Mouse (Mus musculus): Measurements from ENCODE around the gene Zfp367. TPM values are rescaled to one million over a fixed set of nuclear protein-coding genes. Genes with fewer than 3 reads are reported as not detected.

The Zfp367 gene
- polyA plus RNA-seq, 1 experiment, result 21.2 TPM

- Histone ChIP-seq H3K27ac (ENCODE audit: insufficient read depth, low read length) (peak within 1 kb of the TSS; percentile 45), H3K4me1 (ENCODE audit: control insufficient read depth, insufficient read depth, low read length) (no peaks in the 10 kb centered on the region; the same call in 1 of the 2 replicates), H3K4me3 (ENCODE audit: insufficient read depth, low read length) (peak within 1 kb of the TSS; percentile 53)
- TF ChIP-seq CTCF (IDR thresholded peaks at IDR 0.05; ENCODE audit: borderline replicate concordance, insufficient read depth, low read length) (no peak), POLR2A (IDR thresholded peaks at IDR 0.05; ENCODE audit: low read depth, low read length) (peak; percentile 88)
Measured at GRCm38 (mm10) chr13:64128858-64129615, 24.0 kb downstream of the Zfp367 start, which contains the start of gene Slc35d2. TSS of gene Slc35d2 (minus strand) at chr13:64129368.

DNA sequence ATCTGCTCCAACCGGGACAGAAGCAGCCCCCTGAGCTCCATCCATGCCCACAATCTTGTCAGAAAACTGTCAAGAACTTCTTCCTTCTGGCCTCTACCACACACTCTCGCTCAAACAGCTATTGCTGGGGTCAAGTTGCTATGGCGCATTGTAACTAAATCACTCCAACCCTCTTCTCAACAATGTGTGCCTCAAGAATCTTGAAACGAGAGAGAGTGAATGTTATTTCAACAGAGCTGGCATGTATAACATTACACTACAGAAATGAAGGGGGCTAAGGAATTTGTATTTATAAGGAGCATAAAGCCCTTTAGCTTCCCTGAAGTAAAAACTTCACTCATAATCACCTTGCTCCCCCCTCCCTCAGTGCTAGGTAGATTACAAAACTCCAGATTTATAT lies 26.7 kb downstream of the Zfp367 start:
- no peak overlapping the region for H3K27ac ChIP-seq (ENCODE audit: insufficient read depth, low read length)

DNA sequence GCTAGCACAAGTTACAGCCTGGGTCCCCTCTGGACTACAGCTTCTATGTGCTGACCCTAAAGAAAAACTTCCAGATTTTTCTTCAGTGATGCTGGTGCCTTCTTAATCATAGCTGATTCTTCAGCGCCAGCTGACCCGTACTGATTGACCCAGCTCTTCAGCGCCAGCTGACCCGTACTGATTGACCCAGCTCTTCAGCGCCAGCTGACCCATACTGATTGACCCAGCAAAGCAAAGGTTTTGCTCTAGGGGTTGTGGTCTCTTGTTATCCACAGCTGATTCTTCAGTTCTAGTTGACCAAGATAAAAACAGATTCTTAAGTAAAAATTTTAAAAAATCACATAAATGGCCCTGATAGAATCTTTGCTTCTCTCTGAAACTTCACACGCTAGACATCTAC lies 28.1 kb downstream of the Zfp367 start:
- TF ChIP-seq POLR2A (IDR thresholded peaks at IDR 0.05; ENCODE audit: low read depth, low read length), result no peak
- H3K27ac ChIP-seq (ENCODE audit: insufficient read depth, low read length), result no peak overlapping the region
- no peaks in the 10 kb centered on the region; the same call in 1 of the 2 replicates for H3K4me1 ChIP-seq (ENCODE audit: control insufficient read depth, insufficient read depth, low read length)
- no peak overlapping the region for H3K4me3 ChIP-seq (ENCODE audit: insufficient read depth, low read length)

More for the DNA sequence above, 26.7 kb downstream of the Zfp367 start:
- TF ChIP-seq CTCF (IDR thresholded peaks at IDR 0.05; ENCODE audit: borderline replicate concordance, insufficient read depth, low read length), result no peak
- TF ChIP-seq POLR2A (IDR thresholded peaks at IDR 0.05; ENCODE audit: low read depth, low read length), result no peak
- H3K4me1 ChIP-seq (ENCODE audit: control insufficient read depth, insufficient read depth, low read length), result no peaks in the 10 kb centered on the region; the same call in 1 of the 2 replicates
- no peak overlapping the region for H3K4me3 ChIP-seq (ENCODE audit: insufficient read depth, low read length)

DNA sequence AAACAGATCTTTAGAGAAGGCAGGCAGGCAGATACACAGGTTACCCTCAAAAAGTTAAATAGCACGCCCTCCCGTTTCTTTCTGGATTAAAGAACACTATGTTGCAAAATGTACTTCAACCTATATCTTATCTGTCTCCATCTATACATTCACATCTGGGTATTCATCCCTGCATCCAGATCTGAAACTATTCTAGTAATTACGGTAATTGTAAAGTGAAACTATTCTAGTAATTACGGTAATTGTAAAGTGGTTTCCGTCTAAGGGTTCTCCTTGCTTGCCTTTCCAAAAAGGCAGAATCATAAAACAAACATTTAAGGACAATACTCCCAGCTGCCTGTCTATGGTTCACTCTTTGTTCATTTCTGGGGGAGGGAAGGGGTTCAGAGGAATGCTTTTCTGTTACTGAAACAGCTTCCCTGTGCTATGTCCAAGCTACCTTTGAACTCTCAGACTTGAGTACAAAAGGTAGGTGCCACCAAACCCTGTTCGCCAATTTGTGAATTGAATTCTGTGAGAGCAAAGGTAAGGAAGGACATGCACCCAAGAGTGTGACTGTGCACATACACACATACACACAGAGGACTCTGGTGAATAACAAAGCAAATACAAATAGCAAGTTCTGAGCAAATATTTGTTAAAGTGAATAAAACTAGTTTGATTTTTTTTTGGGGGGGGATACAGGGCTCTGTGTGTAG lies 29.4 kb downstream of the Zfp367 start:
- H3K4me1 ChIP-seq (ENCODE audit: control insufficient read depth, insufficient read depth, low read length), result no peaks in the 10 kb centered on the region; the same call in 1 of the 2 replicates
- no peak overlapping the region for H3K27ac ChIP-seq (ENCODE audit: insufficient read depth, low read length)
- H3K4me3 ChIP-seq (ENCODE audit: insufficient read depth, low read length), result no peak overlapping the region
- no peak for TF ChIP-seq CTCF (IDR thresholded peaks at IDR 0.05; ENCODE audit: borderline replicate concordance, insufficient read depth, low read length)
- TF ChIP-seq POLR2A (IDR thresholded peaks at IDR 0.05; ENCODE audit: low read depth, low read length), result no peak

DNA sequence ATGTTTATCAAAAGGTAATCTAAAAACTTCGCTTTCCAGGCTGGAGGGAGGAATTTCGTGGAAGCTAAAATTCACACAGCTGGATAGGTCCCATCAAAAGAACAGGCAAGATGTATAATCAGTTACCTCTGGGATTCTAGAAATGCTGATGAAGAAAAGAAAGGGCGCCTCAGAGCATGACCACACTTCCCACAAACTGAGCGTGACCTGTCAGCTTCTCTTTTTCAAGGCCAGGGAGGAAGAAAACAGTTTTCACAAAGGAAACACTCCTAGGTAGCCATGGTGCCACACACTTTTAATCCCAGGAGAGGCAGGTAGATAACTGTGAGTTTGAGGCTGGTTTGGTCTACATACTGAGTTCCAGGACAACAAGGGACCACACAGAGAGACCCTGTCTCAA lies 32.2 kb downstream of the Zfp367 start:
- Histone ChIP-seq H3K4me3 (ENCODE audit: insufficient read depth, low read length) (no peak overlapping the region), H3K27ac (ENCODE audit: insufficient read depth, low read length) (no peak overlapping the region), H3K4me1 (ENCODE audit: control insufficient read depth, insufficient read depth, low read length) (no peaks in the 10 kb centered on the region)
- TF ChIP-seq CTCF (IDR thresholded peaks at IDR 0.05; ENCODE audit: borderline replicate concordance, insufficient read depth, low read length), result no peak
- TF ChIP-seq POLR2A (IDR thresholded peaks at IDR 0.05; ENCODE audit: low read depth, low read length), result no peak

DNA sequence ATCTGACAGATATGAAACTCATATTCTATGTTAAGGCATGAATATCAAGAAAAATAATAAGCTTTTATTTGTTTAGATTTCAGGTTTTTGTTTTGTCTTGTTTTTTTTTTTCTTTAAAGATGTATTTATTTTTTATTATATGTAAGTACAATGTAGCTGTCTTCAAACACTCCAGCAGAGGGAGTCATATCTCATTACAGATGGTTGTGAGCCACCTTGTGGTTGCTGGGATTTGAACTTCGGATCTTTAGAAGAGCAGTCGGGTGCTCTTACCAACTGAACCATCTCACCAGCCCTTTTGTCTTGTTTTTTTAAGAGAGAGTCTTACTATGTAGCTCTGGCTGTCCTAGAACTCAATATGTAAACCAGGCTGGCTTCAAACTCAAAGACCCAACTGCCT lies 35.6 kb downstream of the Zfp367 start:
- TF ChIP-seq CTCF (IDR thresholded peaks at IDR 0.05; ENCODE audit: borderline replicate concordance, insufficient read depth, low read length) (no peak), POLR2A (IDR thresholded peaks at IDR 0.05; ENCODE audit: low read depth, low read length) (no peak)
- Histone ChIP-seq H3K4me3 (ENCODE audit: insufficient read depth, low read length) (no peak overlapping the region), H3K27ac (ENCODE audit: insufficient read depth, low read length) (no peak overlapping the region), H3K4me1 (ENCODE audit: control insufficient read depth, insufficient read depth, low read length) (no peaks in the 10 kb centered on the region)

GRCm38 (mm10) chr13:64110421-64110820 lies 42.6 kb downstream of the Zfp367 start:
- H3K4me1 ChIP-seq (ENCODE audit: control insufficient read depth, insufficient read depth, low read length), result peaks cover 11% of the 10 kb centered on the region
- H3K27ac ChIP-seq (ENCODE audit: insufficient read depth, low read length), result no peak overlapping the region
- TF ChIP-seq POLR2A (IDR thresholded peaks at IDR 0.05; ENCODE audit: low read depth, low read length) (no peak), CTCF (IDR thresholded peaks at IDR 0.05; ENCODE audit: borderline replicate concordance, insufficient read depth, low read length) (no peak)
- no peak overlapping the region for H3K4me3 ChIP-seq (ENCODE audit: insufficient read depth, low read length)

GRCm38 (mm10) chr13:64108381-64108850 lies 44.6 kb downstream of the Zfp367 start:
- Histone ChIP-seq H3K4me3 (ENCODE audit: insufficient read depth, low read length) (no peak overlapping the region), H3K27ac (ENCODE audit: insufficient read depth, low read length) (no peak overlapping the region), H3K4me1 (ENCODE audit: control insufficient read depth, insufficient read depth, low read length) (peaks cover 11% of the 10 kb centered on the region)
- no peak for TF ChIP-seq POLR2A (IDR thresholded peaks at IDR 0.05; ENCODE audit: low read depth, low read length)
- TF ChIP-seq CTCF (IDR thresholded peaks at IDR 0.05; ENCODE audit: borderline replicate concordance, insufficient read depth, low read length), result no peak

GRCm38 (mm10) chr13:64107535-64107934 lies 45.5 kb downstream of the Zfp367 start:
- Histone ChIP-seq H3K4me1 (ENCODE audit: control insufficient read depth, insufficient read depth, low read length) (peaks cover 11% of the 10 kb centered on the region), H3K27ac (ENCODE audit: insufficient read depth, low read length) (no peak overlapping the region), H3K4me3 (ENCODE audit: insufficient read depth, low read length) (no peak overlapping the region)
- no peak for TF ChIP-seq CTCF (IDR thresholded peaks at IDR 0.05; ENCODE audit: borderline replicate concordance, insufficient read depth, low read length)
- no peak for TF ChIP-seq POLR2A (IDR thresholded peaks at IDR 0.05; ENCODE audit: low read depth, low read length)

DNA sequence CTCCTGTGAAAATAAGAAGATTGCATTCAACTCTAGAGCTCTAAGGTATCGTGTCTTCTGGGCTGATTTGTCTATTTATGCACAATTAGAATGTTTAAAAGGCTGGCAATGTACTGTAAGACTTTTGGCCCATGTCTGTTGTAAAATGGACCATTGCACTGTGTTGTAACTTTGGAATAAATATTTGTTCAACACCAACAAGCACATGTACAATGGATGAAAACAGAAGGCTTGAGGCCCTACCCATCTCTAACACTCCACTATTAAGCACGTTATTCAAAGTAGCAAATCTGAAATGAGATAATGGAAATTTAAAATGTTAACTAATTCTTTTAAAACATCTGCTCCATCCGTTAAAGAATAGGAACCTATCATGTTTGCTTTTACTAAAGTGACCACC lies 45.9 kb downstream of the Zfp367 start:
- TF ChIP-seq CTCF (IDR thresholded peaks at IDR 0.05; ENCODE audit: borderline replicate concordance, insufficient read depth, low read length) (no peak), POLR2A (IDR thresholded peaks at IDR 0.05; ENCODE audit: low read depth, low read length) (no peak)
- Histone ChIP-seq H3K4me3 (ENCODE audit: insufficient read depth, low read length) (no peak overlapping the region), H3K27ac (ENCODE audit: insufficient read depth, low read length) (no peak overlapping the region), H3K4me1 (ENCODE audit: control insufficient read depth, insufficient read depth, low read length) (peaks cover 11% of the 10 kb centered on the region)
